Mouse (Mus musculus) forebrain, embryonic 14.5 days (tissue): ENCODE results near the gene Msi2. TPM values are rescaled to one million over a fixed set of nuclear protein-coding genes. Genes with fewer than 3 reads are reported as not detected.

Experiments
- ATAC-seq: fragments of 200-750 bp; cut with Nextera tagmentation; 2 replicates; pipeline ENCODE4 v1.8.0; 2017; ENCODE audit warnings: mild to moderate bottlenecking, moderate library complexity
- DNase-seq: peaks from one replicate; pipeline ENCODE4 v3.0.0-alpha.2; 2015; ENCODE audit warnings: low spot score
- H3K27ac ChIP-seq: fragments of 300-500 bp; sonication (generic); 2 replicates; pipeline ENCODE4 v1.5.1; 2014; ENCODE audit warnings: low read depth, mild to moderate bottlenecking, control low read depth, low read length, moderate library complexity
- H3K27me3 ChIP-seq: fragments of 300-500 bp; sonication (generic); replicated peaks from 2 replicates; pipeline ENCODE4 v1.6.1; 2014; ENCODE audit warnings: low read length, control low read depth, mixed read lengths; ENCODE audit not compliant: control insufficient read depth, insufficient read depth
- H3K36me3 ChIP-seq: fragments of 300-500 bp; sonication (generic); 2 replicates; pipeline ENCODE4 v1.6.1; 2014; ENCODE audit warnings: low read length, control low read depth; ENCODE audit not compliant: control insufficient read depth, insufficient read depth
- H3K4me1 ChIP-seq: fragments of 300-500 bp; sonication (generic); 2 replicates; pipeline ENCODE4 v1.6.1; 2014; ENCODE audit warnings: antibody characterized with exemption, low read length, control low read depth; ENCODE audit not compliant: control insufficient read depth, insufficient read depth
- H3K4me2 ChIP-seq: fragments of 300-500 bp; sonication (generic); 2 replicates; pipeline ENCODE4 v1.6.1; 2014; ENCODE audit warnings: mild to moderate bottlenecking, control low read depth, low read length
- H3K4me3 ChIP-seq: fragments of 300-500 bp; sonication (generic); 2 replicates; pipeline ENCODE4 v1.5.1; 2014; ENCODE audit warnings: low read depth, low read length, control low read depth
- H3K9ac ChIP-seq: fragments of 300-500 bp; sonication (generic); 2 replicates; pipeline ENCODE4 v1.6.1; 2014; ENCODE audit warnings: mild to moderate bottlenecking, low read length, control low read depth, moderate library complexity
- H3K9me3 ChIP-seq: fragments of 300-500 bp; sonication (generic); replicated peaks from 2 replicates; pipeline ENCODE4 v1.6.1; 2016; ENCODE audit warnings: low read length, control low read depth, mixed read lengths; ENCODE audit not compliant: control insufficient read depth
- WGBS: fragments of 180-500 bp; shearing (Covaris S2); extraction: QIAGEN DNeasy Blood & Tissue Kit; methylation state at CpG from one replicate; pipeline ENCODE4 v1.1.7; 2014; 5-methylcytosine and 5-hydroxymethylcytosine counted together
- polyA plus RNA-seq: library from polyadenylated mRNA; unstranded; fragments of >200 nt; fragmentation: Nextera tagmentation; extraction: Ambion mirVana; gene quantifications from 2 replicates; pipeline ENCODE4 v1.2.1, GENCODE M21; 2014

Gene Msi2
- polyA plus RNA-seq, 1 experiment from 2014 or later = 19.9 TPM

DNA sequence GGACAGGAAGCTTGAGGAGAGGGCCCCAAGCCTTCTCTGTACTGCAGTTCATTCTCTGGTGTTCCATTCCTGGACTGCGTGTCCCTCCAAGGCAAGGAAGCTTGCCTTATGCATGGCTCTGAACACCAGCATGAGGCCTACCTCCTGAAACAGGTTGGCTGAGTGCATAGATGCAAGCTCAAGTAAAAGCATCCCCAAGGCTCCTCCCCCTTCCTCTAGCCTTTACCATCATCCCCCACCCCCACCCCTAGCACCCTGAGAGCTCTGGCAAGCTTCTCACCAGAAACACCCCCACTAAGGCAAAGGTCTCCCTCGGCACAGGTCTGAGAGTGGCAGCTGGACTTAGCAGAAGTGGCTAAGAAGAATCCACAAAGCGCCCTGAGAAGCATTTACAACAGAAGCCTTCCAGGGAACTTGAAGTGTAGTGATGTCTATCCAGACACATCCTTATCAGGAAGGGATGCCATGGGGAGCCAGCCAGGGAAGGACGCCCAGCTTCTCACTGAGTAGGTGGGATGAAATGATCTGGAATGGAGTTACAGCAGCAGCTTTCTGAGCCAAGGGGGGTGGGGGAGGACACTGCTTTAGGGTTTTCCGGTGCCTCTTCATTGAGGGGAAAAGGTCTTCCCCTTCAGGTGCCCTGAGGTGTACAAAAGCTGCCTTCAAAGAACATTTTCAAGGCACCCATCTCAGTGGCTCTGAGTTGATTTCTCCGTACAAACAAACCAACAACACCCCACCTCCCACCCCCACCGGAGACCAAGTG is 141.9 kb downstream of the Msi2 start:
- H3K27me3 ChIP-seq = no peaks in the 10 kb centered on the region
- H3K4me3 ChIP-seq = no peak overlapping the region
- H3K4me2 ChIP-seq = no peak overlapping the region
- WGBS = 57% methylated on average over 7 of the region's 7 CpGs
- peak overlapping the region; percentile 49 for H3K27ac ChIP-seq
- no peaks in the 10 kb centered on the region for H3K36me3 ChIP-seq
- 0 out of 2 replicates have a peak, but pooled peaks have one; percentile 3 for ATAC-seq
- DNase-seq = no peak
- no peaks in the 10 kb centered on the region for H3K9me3 ChIP-seq
- peaks cover 60% of the 10 kb centered on the region for H3K4me1 ChIP-seq
- no peak overlapping the region for H3K9ac ChIP-seq

DNA sequence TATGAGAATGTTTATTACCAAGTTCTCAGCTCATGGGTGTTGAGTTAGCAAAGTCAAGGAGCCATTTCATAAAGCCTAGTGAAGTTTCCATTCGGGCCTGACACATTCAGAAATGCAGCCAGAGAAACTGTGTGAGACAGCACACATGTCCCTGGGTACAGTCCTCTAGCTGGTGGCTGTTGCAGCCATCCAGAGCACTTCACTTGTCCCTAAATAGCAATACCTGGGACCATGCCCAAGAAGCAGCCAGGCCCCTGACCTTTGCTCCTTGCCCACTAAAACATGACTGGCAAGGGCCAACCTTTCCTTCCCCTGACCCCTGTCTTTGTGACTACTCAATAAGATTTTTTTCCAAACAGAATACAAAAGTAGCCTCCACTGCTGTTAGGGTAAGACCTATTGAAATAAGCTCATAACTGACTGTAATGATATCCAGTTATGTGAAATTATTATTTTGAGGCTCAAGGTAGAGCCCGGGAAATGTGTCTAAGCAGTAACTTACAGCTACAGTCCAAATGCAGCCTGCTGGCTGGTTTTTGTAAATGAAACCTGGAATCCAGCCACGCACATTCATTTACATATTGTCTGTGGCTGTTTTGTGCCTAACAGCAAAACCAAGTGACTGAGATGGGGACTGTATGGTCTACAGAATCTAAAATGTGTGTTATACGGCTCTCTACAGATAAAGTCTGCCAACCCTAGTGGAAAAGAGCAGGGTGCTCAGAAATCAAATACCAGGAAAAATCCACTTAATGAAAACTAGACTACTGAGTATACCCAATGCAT is 143.5 kb downstream of the Msi2 start:
- DNase-seq = peak; percentile 83
- H3K4me2 ChIP-seq = 0 out of 2 replicates have a peak overlapping the region, but pooled peaks have one; percentile 18
- ATAC-seq = peak; percentile 51

DNA sequence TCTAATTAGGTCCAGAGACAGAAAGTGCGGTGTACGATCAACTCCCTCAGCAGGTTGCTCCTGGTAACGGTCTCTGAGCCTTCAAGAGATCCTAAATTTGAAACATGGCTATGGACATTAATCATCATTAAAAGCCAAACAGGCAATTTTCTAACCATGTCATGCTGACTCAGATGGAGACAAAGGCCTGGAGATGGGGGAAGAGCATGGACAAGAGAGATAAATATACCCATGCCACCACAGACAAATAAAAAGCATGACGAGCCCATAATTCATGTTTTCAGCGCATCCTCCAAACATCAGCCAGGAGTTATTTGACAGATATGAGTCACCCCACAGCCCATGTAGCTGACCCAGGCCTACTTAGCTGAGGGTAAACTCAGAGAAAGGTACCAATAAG is 145.3 kb downstream of the Msi2 start:
- H3K27me3 ChIP-seq = no peaks in the 10 kb centered on the region
- H3K27ac ChIP-seq = no peak overlapping the region
- no peak overlapping the region for H3K4me3 ChIP-seq
- DNase-seq (no peak), ATAC-seq (no peak)
- H3K9me3 ChIP-seq = no peaks in the 10 kb centered on the region
- H3K36me3 ChIP-seq = no peaks in the 10 kb centered on the region
- no peak overlapping the region for H3K4me2 ChIP-seq
- peaks cover 67% of the 10 kb centered on the region for H3K4me1 ChIP-seq
- no peak overlapping the region for H3K9ac ChIP-seq
- WGBS = 88% methylated on average over 5 of the region's 5 CpGs

More for the DNA sequence above, 143.5 kb downstream of the Msi2 start:
- Histone ChIP-seq H3K4me3 (no peak overlapping the region), H3K9ac (no peak overlapping the region; the same call in 1 of the 2 replicates), H3K36me3 (no peaks in the 10 kb centered on the region), H3K9me3 (no peaks in the 10 kb centered on the region), H3K27ac (peak overlapping the region; percentile 68), H3K4me1 (peaks cover 67% of the 10 kb centered on the region), H3K27me3 (no peaks in the 10 kb centered on the region)
- WGBS = 18% methylated on average over 4 of the region's 4 CpGs

DNA sequence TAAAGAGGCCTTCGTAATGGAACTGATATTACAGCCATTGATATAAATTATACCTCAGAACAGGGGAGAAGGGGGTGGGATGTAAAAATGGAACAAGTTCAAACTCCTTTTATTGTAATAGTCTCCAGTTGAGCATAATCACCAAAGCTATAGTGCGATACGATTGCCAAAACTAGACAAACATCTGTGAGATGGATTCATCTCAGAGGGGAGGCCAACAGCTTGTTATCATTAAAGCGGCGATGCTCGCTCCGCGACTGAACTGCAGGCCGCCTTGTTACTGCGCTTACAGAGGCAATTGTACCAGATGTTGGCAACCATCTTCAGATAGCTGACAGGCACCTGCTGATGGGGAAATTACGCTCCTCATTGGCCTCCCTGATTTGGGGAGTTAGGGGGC is 145.9 kb downstream of the Msi2 start:
- Histone ChIP-seq H3K4me2 (no peak overlapping the region), H3K9ac (no peak overlapping the region), H3K36me3 (no peaks in the 10 kb centered on the region), H3K4me1 (peaks cover 66% of the 10 kb centered on the region), H3K27me3 (no peaks in the 10 kb centered on the region), H3K9me3 (no peaks in the 10 kb centered on the region), H3K4me3 (no peak overlapping the region), H3K27ac (no peak overlapping the region; the same call in 1 of the 2 replicates)
- 75% methylated on average over 11 of the region's 11 CpGs for WGBS
- peak; percentile 69 for DNase-seq
- no peak for ATAC-seq

DNA sequence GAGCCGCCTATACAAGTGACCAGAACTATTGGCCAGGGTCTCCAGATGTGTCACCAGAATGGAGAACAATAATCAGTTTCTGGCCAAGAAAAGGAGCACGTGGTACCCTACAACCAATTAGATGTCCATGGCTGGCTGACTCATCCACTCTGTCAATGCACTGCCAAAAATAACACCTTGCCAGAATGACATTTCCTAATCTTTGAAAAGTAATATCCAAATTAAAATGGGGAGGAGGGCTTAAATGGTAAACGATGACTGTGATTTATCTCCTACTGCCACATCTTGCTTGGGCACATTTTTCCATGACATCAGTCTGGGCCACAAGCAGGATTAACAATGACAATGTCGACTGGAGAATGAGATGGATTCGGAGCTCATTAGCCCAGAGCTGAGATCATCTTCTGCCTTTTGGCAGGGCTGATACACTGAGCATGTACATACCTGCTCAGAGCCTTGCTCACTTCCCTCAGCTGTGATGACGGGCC is 147.6 kb downstream of the Msi2 start:
- DNase-seq (no peak), ATAC-seq (no peak)
- Histone ChIP-seq H3K4me2 (no peak overlapping the region), H3K36me3 (no peaks in the 10 kb centered on the region), H3K9ac (no peak overlapping the region), H3K4me1 (peaks cover 57% of the 10 kb centered on the region), H3K27me3 (no peaks in the 10 kb centered on the region), H3K4me3 (no peak overlapping the region), H3K27ac (no peak overlapping the region), H3K9me3 (no peaks in the 10 kb centered on the region)
- 63% methylated on average over 6 of the region's 6 CpGs for WGBS

DNA sequence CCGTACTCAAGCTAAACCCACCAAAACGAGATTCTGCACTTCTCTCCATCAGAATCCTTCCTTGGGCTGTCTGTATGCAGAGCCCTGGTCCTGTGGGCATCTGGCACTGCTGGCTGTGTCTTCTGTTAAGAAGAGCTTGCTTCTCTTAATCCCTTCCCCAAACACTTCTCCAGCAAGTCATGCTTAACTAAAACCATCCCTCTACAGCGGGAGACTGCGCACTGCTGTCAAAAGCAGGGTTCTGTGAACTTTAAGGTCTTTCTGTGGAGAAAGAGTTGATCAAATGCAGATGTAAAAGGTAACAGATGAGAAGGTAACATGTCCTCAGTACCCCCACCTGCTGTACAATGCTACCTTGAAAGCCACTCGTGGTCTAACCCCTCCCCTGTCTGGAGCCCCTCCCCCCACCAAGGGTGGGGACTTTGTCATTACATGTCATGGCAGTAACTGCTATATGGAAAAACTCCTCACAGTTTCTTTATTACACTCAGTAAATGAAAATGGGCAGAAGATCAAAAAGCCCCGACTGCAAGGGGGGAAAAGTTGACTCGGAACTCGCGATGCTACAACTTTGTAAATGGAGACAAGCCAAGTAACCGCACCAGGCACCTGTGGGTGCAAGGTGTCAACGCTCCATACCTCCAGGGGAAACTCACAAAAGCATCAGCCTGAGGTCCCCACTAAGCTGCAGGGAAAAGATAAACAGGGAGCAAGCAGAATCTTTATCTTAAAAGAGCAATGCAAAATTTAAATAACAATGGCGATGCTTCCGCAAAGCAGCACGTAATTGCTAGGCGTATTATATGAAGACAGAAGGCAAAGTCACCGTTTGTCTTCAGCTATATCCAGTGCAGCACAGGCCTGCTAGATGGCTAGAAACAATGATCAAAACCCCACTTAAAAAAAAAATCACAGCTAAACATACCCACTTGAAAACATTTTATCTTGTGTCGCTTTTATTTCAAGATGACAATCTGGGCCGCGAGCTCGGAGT is 151.4 kb downstream of the Msi2 start:
- ATAC-seq (no peak), DNase-seq (no peak)
- H3K27ac ChIP-seq = no peak overlapping the region
- no peaks in the 10 kb centered on the region for H3K27me3 ChIP-seq
- no peaks in the 10 kb centered on the region for H3K9me3 ChIP-seq
- H3K4me2 ChIP-seq = no peak overlapping the region
- 42% methylated on average over 20 of the region's 20 CpGs for WGBS
- no peak overlapping the region for H3K9ac ChIP-seq
- no peak overlapping the region for H3K4me3 ChIP-seq
- H3K4me1 ChIP-seq = peaks cover 31% of the 10 kb centered on the region
- no peaks in the 10 kb centered on the region for H3K36me3 ChIP-seq

DNA sequence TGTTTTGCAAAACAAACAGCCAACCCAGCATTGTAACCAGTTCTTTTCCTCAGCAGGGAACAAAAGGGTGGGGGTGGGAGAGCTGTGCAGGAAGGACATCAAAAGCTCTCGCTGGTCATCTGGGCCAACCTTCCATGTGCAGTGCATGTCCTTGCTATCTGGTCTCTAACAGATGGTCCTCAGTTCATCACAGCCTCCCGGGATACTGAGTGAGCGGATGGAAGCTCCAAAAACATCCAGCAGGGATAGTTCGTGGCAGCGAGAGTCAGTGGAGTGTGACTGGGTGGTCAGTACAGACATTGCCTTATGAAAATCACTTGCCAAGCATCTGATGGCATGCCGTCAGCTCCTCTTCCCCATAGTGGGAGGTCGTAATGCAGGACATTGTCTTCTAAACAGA is 153.5 kb downstream of the Msi2 start:
- no peaks in the 10 kb centered on the region for H3K27me3 ChIP-seq
- WGBS = 66% methylated on average over 7 of the region's 7 CpGs
- no peak overlapping the region for H3K9ac ChIP-seq
- H3K4me2 ChIP-seq = no peak overlapping the region
- H3K36me3 ChIP-seq = no peaks in the 10 kb centered on the region
- no peak overlapping the region for H3K27ac ChIP-seq
- H3K4me1 ChIP-seq = peaks cover 27% of the 10 kb centered on the region
- DNase-seq (no peak), ATAC-seq (no peak)
- no peaks in the 10 kb centered on the region for H3K9me3 ChIP-seq
- no peak overlapping the region for H3K4me3 ChIP-seq

DNA sequence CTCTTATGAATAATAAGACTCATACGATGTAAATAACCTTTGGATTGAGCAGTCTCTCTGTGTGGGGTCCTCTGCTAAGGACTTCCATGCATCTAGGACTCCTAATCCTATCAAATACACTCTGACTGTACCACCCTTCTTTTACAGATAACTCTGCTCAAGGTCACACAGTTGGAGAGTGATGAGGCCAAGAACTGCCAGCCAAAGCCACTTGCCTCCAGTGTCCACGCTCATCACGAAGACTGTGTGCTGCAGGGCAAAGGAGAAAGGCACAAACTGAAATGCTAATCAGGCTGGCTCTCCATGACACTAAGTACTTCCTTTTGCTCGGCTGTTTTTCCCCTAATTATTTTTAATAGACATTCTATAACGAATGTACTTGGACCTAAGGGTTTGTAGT is 153.9 kb downstream of the Msi2 start:
- Histone ChIP-seq H3K9me3 (no peaks in the 10 kb centered on the region), H3K9ac (no peak overlapping the region), H3K4me2 (no peak overlapping the region), H3K36me3 (no peaks in the 10 kb centered on the region), H3K27ac (no peak overlapping the region), H3K4me3 (no peak overlapping the region), H3K27me3 (no peaks in the 10 kb centered on the region), H3K4me1 (peaks cover 27% of the 10 kb centered on the region)
- WGBS = 12% methylated on average over 5 of the region's 5 CpGs
- DNase-seq (no peak), ATAC-seq (no peak)
